In genomic region chr14:31790797-31791196, GRCm38 (mm10) we compare ENCODE assay signal across 9 mouse cellular contexts. TPM values are rescaled to one million over a fixed set of nuclear protein-coding genes. Genes with fewer than 3 reads are reported as not detected.
A peak's percentile ranks its signal among the peaks of the same experiment; 100 is the strongest.
DNase-seq lines count a peak whose midpoint lies in the region; ATAC-seq and TF ChIP-seq lines count a peak whose summit lies in the region.
"Had no signal": no experiment of that assay in that cellular context is flagged by ENCODE, and none has a peak within 500 bp of the region (broad histone marks: within the 10 kb centered on the region; RNA-seq: fewer than 3 reads in every experiment).

No protein-coding gene starts in this region.

- 38% methylated on average over 1 of the region's 1 CpGs for WGBS in heart, postnatal 0 days
- 64% methylated on average over 1 of the region's 1 CpGs for WGBS in heart, embryonic 10.5 days
- 70% methylated on average over 1 of the region's 1 CpGs for whole genome bisulfite sequencing in midbrain, embryonic 14.5 days
- WGBS in midbrain, embryonic 16.5 days: 68% methylated on average over 1 of the region's 1 CpGs
- 53% methylated on average over 1 of the region's 1 CpGs for WGBS in small intestine, adult 2 months

- peaks cover 12% of the 10 kb centered on the region; the same call in 1 of the 2 replicates for H3K4me1 ChIP-seq in heart, postnatal 0 days (ENCODE audit: control insufficient read depth, insufficient read depth)
- 0 out of 2 replicates have a peak, but pooled peaks cover 3% of the 10 kb centered on the region for H3K4me1 ChIP-seq in heart, embryonic 10.5 days
- H3K4me1 ChIP-seq in midbrain, embryonic 14.5 days (ENCODE audit: control insufficient read depth, insufficient read depth, low read length): peaks cover 3% of the 10 kb centered on the region; the same call in 1 of the 2 replicates
- peaks cover 11% of the 10 kb centered on the region for H3K4me1 ChIP-seq in midbrain, embryonic 16.5 days (ENCODE audit: control insufficient read depth, insufficient read depth, low read length)
- H3K4me1 ChIP-seq in small intestine, adult 2 months (ENCODE audit: control insufficient read depth, insufficient read depth, insufficient read length, low read length): no peaks in the 10 kb centered on the region

- H3K9ac ChIP-seq in heart, postnatal 0 days (replicated peaks; ENCODE audit: low read depth, low read length): no peak overlapping the region
- H3K9ac ChIP-seq in midbrain, embryonic 14.5 days (replicated peaks; ENCODE audit: low read length): no peak overlapping the region
- H3K9ac ChIP-seq in midbrain, embryonic 16.5 days (ENCODE audit: low read depth, low read length): no peak overlapping the region
- H3K9ac ChIP-seq: limb, embryonic 15.5 days had no signal

- H3K36me3 ChIP-seq in heart, postnatal 0 days (replicated peaks; ENCODE audit: control insufficient read depth, insufficient read depth, low read length): no peaks in the 10 kb centered on the region
- H3K36me3 ChIP-seq in heart, embryonic 10.5 days: no peaks in the 10 kb centered on the region
- H3K36me3 ChIP-seq in midbrain, embryonic 14.5 days (ENCODE audit: control insufficient read depth, insufficient read depth, low read length): no peaks in the 10 kb centered on the region
- no peaks in the 10 kb centered on the region for H3K36me3 ChIP-seq in midbrain, embryonic 16.5 days (ENCODE audit: control insufficient read depth, insufficient read depth, low read length)
- no peaks in the 10 kb centered on the region for H3K36me3 ChIP-seq in small intestine, adult 2 months (ENCODE audit: control insufficient read depth, insufficient read depth, low read length)
- H3K36me3 ChIP-seq: limb, embryonic 15.5 days had no signal

- no peak overlapping the region for H3K4me2 ChIP-seq in heart, postnatal 0 days (ENCODE audit: low read depth, low read length)
- H3K4me2 ChIP-seq in midbrain, embryonic 14.5 days (ENCODE audit: low read length): no peak overlapping the region
- H3K4me2 ChIP-seq in midbrain, embryonic 16.5 days (ENCODE audit: low read length): no peak overlapping the region
- H3K4me2 ChIP-seq: limb, embryonic 15.5 days had no signal

- peak; percentile 60 for TF ChIP-seq CTCF in heart, postnatal 0 days (IDR thresholded peaks at IDR 0.05; ENCODE audit: low read depth)
- peak; percentile 22; the same call in 1 of the 2 replicates for TF ChIP-seq CTCF in small intestine, adult 2 months (IDR thresholded peaks at IDR 0.05; ENCODE audit: extremely low read depth, insufficient read length, insufficient replicate concordance, low read depth, low read length)

- H3K27me3 ChIP-seq in heart, postnatal 0 days (ENCODE audit: control insufficient read depth, insufficient read depth, low read length): no peaks in the 10 kb centered on the region
- H3K27me3 ChIP-seq in heart, embryonic 10.5 days (ENCODE audit: insufficient read depth, poor library complexity, severe bottlenecking): no peaks in the 10 kb centered on the region
- H3K27me3 ChIP-seq in midbrain, embryonic 14.5 days (ENCODE audit: control insufficient read depth, insufficient read depth, low read length): no peaks in the 10 kb centered on the region
- no peaks in the 10 kb centered on the region for H3K27me3 ChIP-seq in midbrain, embryonic 16.5 days (ENCODE audit: control insufficient read depth, insufficient read depth, low read depth, low read length)
- no peaks in the 10 kb centered on the region for H3K27me3 ChIP-seq in small intestine, adult 2 months (ENCODE audit: control insufficient read depth, insufficient read depth, low read length)
- H3K27me3 ChIP-seq: limb, embryonic 15.5 days had no signal

- no peaks in the 10 kb centered on the region for H3K9me3 ChIP-seq in heart, postnatal 0 days (replicated peaks; ENCODE audit: control insufficient read depth, low read length)
- H3K9me3 ChIP-seq in heart, embryonic 10.5 days: no peaks in the 10 kb centered on the region
- H3K9me3 ChIP-seq in midbrain, embryonic 14.5 days (ENCODE audit: control insufficient read depth, low read length): no peaks in the 10 kb centered on the region
- H3K9me3 ChIP-seq in midbrain, embryonic 16.5 days (replicated peaks; ENCODE audit: control insufficient read depth, low read length, poor library complexity, severe bottlenecking): no peaks in the 10 kb centered on the region
- H3K9me3 ChIP-seq: limb, embryonic 15.5 days had no signal

- ATAC-seq in heart, postnatal 0 days (ENCODE audit: insufficient read depth, low read depth): no peak
- no peak for ATAC-seq in midbrain, embryonic 14.5 days (ENCODE audit: low FRiP score, low TSS enrichment)
- no peak for ATAC-seq in midbrain, embryonic 16.5 days

- DNase-seq in heart, postnatal 0 days (ENCODE audit: low spot score): peak; percentile 66
- no peak for DNase-seq in heart, embryonic 10.5 days (ENCODE audit: low spot score)
- peak; percentile 80 for DNase-seq in midbrain, embryonic 14.5 days
- peak; percentile 47 to 49 for DNase-seq in cerebellum, postnatal 14 days
- DNase-seq in right cerebral cortex, adult 18-20 months: no peak
- DNase-seq in left cerebral cortex, postnatal 36 days (ENCODE audit: low spot score in 2 of 2): no peak

- TF ChIP-seq EP300 in heart, postnatal 0 days (IDR thresholded peaks at IDR 0.05; ENCODE audit: low read depth): no peak

- H3K4me3 ChIP-seq in heart, postnatal 0 days (ENCODE audit: low read depth, low read length): no peak overlapping the region
- H3K4me3 ChIP-seq in heart, embryonic 10.5 days: no peak overlapping the region
- no peak overlapping the region for H3K4me3 ChIP-seq in midbrain, embryonic 14.5 days (replicated peaks; ENCODE audit: low read depth, low read length)
- no peak overlapping the region for H3K4me3 ChIP-seq in midbrain, embryonic 16.5 days (ENCODE audit: low read depth, low read length)
- no peak overlapping the region for H3K4me3 ChIP-seq in small intestine, adult 2 months (ENCODE audit: low read depth, low read length)
- H3K4me3 ChIP-seq: limb, embryonic 15.5 days had no signal

- TF ChIP-seq POLR2A in small intestine, adult 2 months (IDR thresholded peaks at IDR 0.05; ENCODE audit: low read depth, low read length): no peak

- no peak overlapping the region for H3K27ac ChIP-seq in heart, postnatal 0 days (ENCODE audit: low read depth)
- H3K27ac ChIP-seq in heart, embryonic 10.5 days: no peak overlapping the region
- no peak overlapping the region for H3K27ac ChIP-seq in midbrain, embryonic 14.5 days (replicated peaks; ENCODE audit: low read depth, low read length)
- H3K27ac ChIP-seq in midbrain, embryonic 16.5 days (ENCODE audit: low read length): no peak overlapping the region
- no peak overlapping the region for H3K27ac ChIP-seq in small intestine, adult 2 months (ENCODE audit: insufficient read depth, low read depth, low read length)
- H3K27ac ChIP-seq: limb, embryonic 15.5 days had no signal

- intact Hi-C loops in left cerebral cortex, postnatal 36 days (cut with DNase I): loop anchor here (5.0 kb wide), 1 partner anchor 242 kb away; no protein-coding TSS in a partner anchor

RNA-seq across cellular contexts. Expression of gene Ankrd28, which starts 39.7 kb away (rescaled TPM):
- total RNA-seq in heart, postnatal 0 days (2014; rRNA removed; ENCODE audit: low replicate concordance): 16.2 and 17.7 TPM in 2 replicates
- polyA plus RNA-seq in heart, postnatal 0 days (2015; fragmentation: Nextera tagmentation; extraction: Ambion mirVana): 3.8 and 4.5 TPM in 2 replicates
- 7.1 and 7.3 TPM in 2 replicates for polyA plus RNA-seq in heart, embryonic 10.5 days (2016; fragmentation: Nextera tagmentation; extraction: Ambion mirVana)
- polyA plus RNA-seq in midbrain, embryonic 14.5 days (2014; fragmentation: Nextera tagmentation; extraction: Ambion mirVana): 10.1 and 15.3 TPM in 2 replicates
- polyA plus RNA-seq in midbrain, embryonic 16.5 days (2015; fragmentation: Nextera tagmentation; extraction: Ambion mirVana): 9.4 and 10.1 TPM in 2 replicates
- polyA plus RNA-seq in small intestine, adult 2 months (2012; rRNA removed): 1.6 and 2.2 TPM in 2 replicates
- total RNA-seq in left cerebral cortex, postnatal 36 days (2021): 10 to 100 TPM; 53.4 to 60.6 TPM

Comparison
In these comparisons a context has a peak if more than half of its experiments do, and no peak if none do; other contexts are left out.
1. DNase-seq: peak in heart, postnatal 0 days (single experiment), midbrain, embryonic 14.5 days (single experiment) and cerebellum, postnatal 14 days (2 of 2); none in heart, embryonic 10.5 days (single experiment), right cerebral cortex, adult 18-20 months (single experiment) and left cerebral cortex, postnatal 36 days (0 of 2).